Mouse (Mus musculus): Measurements from ENCODE around the gene Colgalt2. TPM values are rescaled to one million over a fixed set of nuclear protein-coding genes. Genes with fewer than 3 reads are reported as not detected.

The Colgalt2 gene
- polyA plus RNA-seq, 1 experiment = 7.7 TPM

Other genes starting within 250 kb of the Colgalt2 start
- gene Tsen15, start 13.1 kb upstream of the Colgalt2 start, polyA plus RNA-seq (2012; rRNA removed) = 43.5 and 48.5 TPM in 2 replicates

All from frontal cortex, adult 2 months (tissue).